Mouse (Mus musculus) embryonic fibroblast, embryonic 13.5 days (primary cell): ENCODE results near the gene Ticam1.

ENCODE experiments used
- CTCF ChIP-seq: IDR thresholded peaks from 2 replicates; pipeline ENCODE4 v1.5.1; 2011; ENCODE audit warnings: mild to moderate bottlenecking, control low read depth, low read length, moderate library complexity, borderline replicate concordance; ENCODE audit not compliant: insufficient read depth
- POLR2A ChIP-seq: IDR thresholded peaks from 2 replicates; pipeline ENCODE4 v1.6.1; 2011; ENCODE audit warnings: low read depth, mild to moderate bottlenecking, control low read depth, low read length, moderate library complexity

GRCm38 (mm10) chr17:56303847-56304586 lies 27.4 kb upstream of the Ticam1 start:
- TF ChIP-seq CTCF (no peak), POLR2A (peak; percentile 44)
